Mouse (Mus musculus): ENCODE data around the gene Gm30191.

DNA sequence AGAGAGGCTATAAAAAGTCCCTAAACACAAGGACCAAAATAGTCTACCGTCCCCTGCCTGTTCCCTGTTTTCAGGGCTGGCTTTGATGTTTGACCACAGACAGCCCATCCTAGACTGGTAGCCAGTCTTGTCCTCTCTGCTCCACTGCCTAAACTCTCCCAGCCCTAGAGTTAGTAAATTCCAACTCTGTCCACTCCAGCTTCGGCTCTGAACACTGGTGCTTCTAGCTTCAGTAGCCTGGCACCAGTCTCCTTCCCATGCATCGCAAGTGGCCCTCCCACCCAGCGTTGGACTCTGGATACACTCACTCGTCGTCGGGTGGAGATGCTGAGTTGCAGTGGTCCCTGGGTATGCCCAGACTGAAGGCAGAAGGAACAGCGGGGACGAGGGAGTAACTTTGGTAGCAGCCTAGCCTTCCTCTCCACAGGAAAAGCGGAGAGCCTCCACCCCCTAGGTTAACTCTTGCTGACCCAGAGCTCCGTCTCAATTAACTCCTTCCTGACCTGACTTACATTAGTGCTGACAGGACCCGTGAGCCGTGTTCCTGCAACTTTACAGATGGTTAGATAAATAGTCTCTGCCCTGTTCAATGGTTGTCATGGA is 7.1 kb downstream of the Gm30191 start, which contains the start of gene Grrp1:
- TF ChIP-seq EP300 (IDR thresholded peaks at IDR 0.05; ENCODE audit: insufficient read depth, low read depth, low read length): no peak
- no peak for TF ChIP-seq POLR2A (IDR thresholded peaks at IDR 0.05; ENCODE audit: insufficient read depth, low read length)

All from ES-Bruce4 (cell line).